Mouse (Mus musculus): Measurements from ENCODE around the gene Ccdc96. TPM values are rescaled to one million over a fixed set of nuclear protein-coding genes. Genes with fewer than 3 reads are reported as not detected.

Ccdc96 gene
- total RNA-seq, 2 experiments from 2014 or later = 0.91 to 1.3 TPM

DNA sequence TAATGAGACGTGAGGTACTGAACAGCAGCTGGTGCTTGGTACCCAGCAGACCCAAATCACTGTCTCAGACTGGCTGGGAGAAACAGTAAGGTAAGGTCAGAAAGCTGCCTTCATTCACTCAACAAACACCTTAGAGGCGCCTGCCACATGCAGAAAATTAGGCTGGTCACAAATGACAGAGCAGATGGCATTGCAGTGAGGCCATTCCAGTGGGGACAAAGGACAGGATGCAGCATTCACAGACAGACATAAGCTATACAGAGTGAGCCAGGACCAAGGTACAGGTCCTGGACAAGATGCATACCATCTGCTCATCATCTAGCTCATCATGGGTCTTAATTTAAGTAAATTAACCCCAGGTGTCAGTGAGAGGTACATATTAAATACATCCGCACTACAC lies 33.2 kb downstream of the Ccdc96 start:
- DNase-seq (ENCODE audit: low spot score in 2 of 2) = no peak
- Histone ChIP-seq H3K4me3 (no peak overlapping the region), H3K27ac (peak overlapping the region; percentile 85)
- TF ChIP-seq CTCF (conservative IDR thresholded peaks at IDR 0.05) = no peak

DNA sequence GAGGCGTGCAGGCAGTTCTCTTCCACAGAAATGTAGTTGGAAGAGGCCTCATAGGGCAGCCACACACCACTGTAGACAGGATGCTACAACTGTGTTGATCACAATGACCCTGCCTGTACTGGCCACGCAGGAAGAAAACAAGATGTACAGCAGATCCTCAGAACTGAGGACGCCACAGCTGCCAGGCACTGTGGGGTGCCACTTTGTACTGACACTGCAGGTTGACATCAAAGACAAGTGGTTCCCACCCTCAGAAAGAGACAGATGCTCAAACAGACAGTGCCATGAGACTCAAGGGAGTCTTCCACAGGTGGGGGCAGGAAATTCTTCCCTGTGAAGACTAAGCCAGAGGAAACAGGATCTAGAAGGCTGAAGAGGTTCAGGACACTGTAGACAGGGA lies 35.4 kb downstream of the Ccdc96 start:
- Histone ChIP-seq H3K27ac (peak overlapping the region; percentile 85; the same call in 1 of the 2 replicates), H3K4me3 (no peak overlapping the region)
- DNase-seq (ENCODE audit: low spot score in 2 of 2) = no peak
- TF ChIP-seq CTCF (conservative IDR thresholded peaks at IDR 0.05) = no peak

DNA sequence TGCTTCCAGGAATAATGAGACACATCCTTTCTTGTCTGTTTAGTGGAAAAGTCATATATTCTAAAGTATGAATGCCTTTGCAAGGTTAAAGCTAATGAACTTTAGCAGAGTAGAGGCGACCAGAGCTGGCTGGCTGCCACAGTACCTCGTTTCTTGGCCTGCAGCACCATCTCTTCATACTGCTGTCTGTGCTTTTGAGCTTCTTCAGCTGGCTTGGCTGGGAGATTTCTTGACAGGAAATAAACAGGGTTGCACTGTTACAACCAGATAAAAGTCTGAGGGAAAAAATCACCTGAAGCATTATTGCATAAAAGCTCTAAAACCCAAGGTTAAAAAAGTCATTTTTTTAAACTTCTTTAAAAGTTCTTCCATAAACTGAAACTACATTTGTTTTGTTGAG lies 38.4 kb downstream of the Ccdc96 start:
- peak overlapping the region; percentile 40; the same call in 1 of the 2 replicates for H3K27ac ChIP-seq
- TF ChIP-seq CTCF (conservative IDR thresholded peaks at IDR 0.05) = no peak
- H3K4me3 ChIP-seq = no peak overlapping the region
- no peak for DNase-seq (ENCODE audit: low spot score in 2 of 2)

DNA sequence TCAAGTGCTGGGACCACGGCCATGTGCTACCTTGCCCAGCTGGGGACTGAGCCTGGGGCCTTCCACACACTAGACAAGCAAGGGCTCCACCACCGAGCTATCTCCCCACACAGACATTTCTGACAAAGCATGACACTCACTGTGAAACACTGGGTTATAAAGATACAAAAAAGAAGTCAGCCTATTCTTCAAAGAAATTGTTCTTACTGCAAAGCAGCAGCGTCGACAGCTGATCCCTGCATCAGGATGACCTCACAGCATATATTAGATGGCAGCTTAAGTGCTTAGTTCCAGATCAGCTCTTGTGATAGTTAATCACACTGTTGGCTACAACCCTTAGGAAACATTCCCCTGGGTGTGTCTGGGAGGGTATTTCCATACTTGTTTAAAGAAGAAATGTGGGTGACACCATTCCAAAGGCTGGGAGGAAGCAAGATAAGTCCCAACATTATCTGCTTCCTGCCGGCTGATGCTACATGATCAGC lies 38.9 kb downstream of the Ccdc96 start:
- no peak overlapping the region for H3K4me3 ChIP-seq
- H3K27ac ChIP-seq = peak overlapping the region; percentile 40; the same call in 1 of the 2 replicates
- DNase-seq (ENCODE audit: low spot score in 2 of 2) = no peak
- TF ChIP-seq CTCF (conservative IDR thresholded peaks at IDR 0.05) = no peak

DNA sequence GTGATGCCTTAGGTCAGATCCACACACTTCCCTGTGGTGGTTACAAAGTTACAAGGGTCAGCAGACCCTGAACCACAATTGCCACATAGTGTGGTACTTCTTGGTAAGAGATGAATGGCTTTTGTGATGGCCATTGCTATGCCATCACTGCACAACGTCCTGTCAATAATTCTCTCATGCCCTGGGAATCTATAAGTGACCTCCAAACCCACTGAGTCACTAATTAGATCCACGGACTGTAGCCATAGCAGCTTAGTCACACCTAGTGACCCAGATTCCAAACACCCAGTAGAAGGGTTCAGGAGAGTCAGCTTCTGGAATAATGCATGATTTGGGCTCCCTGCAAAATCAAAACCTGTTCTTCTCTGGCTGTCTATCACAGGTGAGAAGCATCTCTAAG lies 40.8 kb downstream of the Ccdc96 start:
- H3K27ac ChIP-seq = peak overlapping the region; percentile 77; the same call in 1 of the 2 replicates
- TF ChIP-seq CTCF (conservative IDR thresholded peaks at IDR 0.05) = no peak
- no peak overlapping the region for H3K4me3 ChIP-seq
- no peak for DNase-seq (ENCODE audit: low spot score in 2 of 2)

DNA sequence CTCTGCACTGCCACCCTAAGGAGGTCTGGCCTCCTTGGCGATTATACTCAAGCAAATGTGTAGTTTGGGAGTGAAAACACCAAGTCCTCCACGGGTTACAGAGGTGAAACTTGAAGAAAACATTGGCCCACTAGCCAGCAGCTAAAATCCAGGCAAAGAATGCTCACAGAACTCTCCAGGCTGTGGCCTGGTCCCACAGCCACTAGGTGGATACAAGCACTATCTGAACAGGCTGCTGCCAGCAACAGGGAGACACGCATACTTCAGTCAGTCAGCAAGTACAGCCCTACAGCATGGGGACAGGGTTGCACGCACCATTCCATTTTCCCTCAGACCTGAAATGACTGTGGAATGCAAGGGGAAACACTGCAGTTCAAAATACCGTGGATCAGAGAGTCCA lies 41.9 kb downstream of the Ccdc96 start:
- H3K27ac ChIP-seq = peak overlapping the region; percentile 77
- H3K4me3 ChIP-seq = no peak overlapping the region
- peak; percentile 73 for TF ChIP-seq CTCF (conservative IDR thresholded peaks at IDR 0.05)
- DNase-seq (ENCODE audit: low spot score in 2 of 2) = no peak

DNA sequence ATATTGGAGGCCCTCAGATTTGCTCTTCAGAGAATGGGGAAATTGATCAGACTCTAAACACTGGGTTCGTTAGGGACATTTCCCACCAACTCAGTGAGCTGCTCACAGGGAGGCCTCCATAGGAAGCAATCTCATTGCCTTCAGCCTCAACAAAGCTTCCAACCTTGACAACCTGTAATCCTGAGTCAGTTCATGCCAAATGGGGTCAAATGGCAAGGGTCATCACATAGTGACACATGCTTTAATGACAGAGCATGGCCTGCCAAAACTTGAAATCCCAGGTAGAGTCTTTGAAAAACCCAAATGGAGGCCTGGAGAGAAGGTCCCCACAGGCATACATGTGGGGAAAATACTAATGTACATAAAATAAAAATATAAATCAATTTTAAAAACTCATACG lies 42.5 kb downstream of the Ccdc96 start:
- no peak overlapping the region for H3K4me3 ChIP-seq
- no peak for DNase-seq (ENCODE audit: low spot score in 2 of 2)
- peak overlapping the region; percentile 77 for H3K27ac ChIP-seq
- no peak for TF ChIP-seq CTCF (conservative IDR thresholded peaks at IDR 0.05)

DNA sequence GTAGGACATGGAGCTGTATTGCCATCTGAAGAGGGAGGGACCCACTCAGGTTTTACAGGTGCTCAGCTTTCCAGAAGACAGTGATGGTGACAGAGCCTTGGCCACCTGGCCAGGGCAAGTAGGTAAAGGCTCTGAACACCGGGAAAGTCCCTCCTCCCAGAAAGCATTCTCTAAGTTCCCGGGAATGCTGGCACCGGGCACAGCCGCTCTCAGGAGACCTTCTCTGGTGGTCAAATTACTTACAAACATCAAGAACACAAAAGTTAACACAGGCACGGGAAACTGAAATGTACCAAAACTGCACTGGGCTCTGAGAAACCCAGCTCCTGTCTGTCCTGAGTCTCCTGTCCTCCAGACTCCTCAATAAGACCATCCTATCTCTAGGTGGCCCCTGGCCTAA lies 45.3 kb downstream of the Ccdc96 start:
- DNase-seq (ENCODE audit: low spot score in 2 of 2) = no peak
- peak overlapping the region; percentile 57 for H3K4me3 ChIP-seq
- no peak for TF ChIP-seq CTCF (conservative IDR thresholded peaks at IDR 0.05)
- H3K27ac ChIP-seq = peak overlapping the region; percentile 97

DNA sequence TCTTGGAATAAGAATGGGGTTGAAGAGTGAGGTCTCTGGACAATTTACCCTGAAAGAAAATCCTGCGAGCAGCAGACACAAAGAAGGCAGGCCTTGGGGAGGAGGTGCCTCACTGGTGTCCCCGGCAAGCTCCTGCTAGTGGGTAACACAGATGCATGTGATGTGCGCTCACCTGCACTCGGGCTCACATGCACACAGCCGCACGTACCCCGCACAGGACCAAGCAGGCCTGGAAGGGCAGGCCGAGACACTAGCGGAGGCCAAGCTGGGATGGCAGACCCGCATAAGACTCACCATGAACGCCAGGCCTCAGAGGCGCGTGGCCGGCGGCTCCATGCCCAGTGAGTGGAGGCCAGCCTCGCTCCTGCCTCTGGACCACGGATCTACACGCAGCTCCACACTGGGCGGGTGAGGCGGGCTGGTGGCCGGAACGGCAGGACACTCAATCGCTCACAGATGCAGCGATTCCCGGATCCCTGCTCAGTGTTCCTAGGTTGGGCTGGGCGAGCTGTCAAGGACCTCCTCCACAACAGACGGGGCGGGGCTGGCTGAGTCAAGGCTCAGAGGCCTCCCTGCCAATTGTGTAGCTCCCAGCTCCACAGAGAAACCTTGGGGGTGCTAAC lies 45.9 kb downstream of the Ccdc96 start:
- no peak for TF ChIP-seq CTCF (conservative IDR thresholded peaks at IDR 0.05)
- Histone ChIP-seq H3K27ac (peak overlapping the region; percentile 97), H3K4me3 (peak overlapping the region; percentile 57)
- DNase-seq (ENCODE audit: low spot score in 2 of 2) = peak; percentile 93 to 96

DNA sequence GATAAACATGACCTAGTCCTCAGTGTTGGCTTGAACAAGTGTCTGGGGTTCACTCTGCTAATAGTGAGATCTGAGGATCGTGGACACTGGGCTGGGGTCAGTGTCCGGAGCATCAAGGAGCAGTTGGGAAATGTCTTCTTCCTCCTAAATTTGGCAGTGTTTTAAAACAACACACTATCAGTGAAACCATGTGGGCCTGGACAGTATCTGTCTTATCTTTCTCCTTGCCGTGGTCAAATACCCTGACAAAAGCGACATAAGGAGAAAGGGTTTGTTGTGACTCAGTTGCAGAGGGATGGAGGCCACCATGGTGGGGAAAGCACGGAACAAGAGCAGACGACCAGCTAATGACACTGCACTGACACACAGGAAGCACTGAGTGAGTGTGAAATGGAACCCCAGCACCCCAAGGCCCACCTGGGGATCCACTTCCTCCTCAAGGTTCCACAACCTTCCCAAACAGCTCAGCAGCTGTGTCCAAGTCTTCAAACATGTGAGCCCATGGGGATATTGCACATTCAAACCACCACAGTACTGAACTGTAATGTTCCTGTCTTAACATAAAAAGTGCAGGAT lies 50.2 kb downstream of the Ccdc96 start:
- no peak for TF ChIP-seq CTCF (conservative IDR thresholded peaks at IDR 0.05)
- Histone ChIP-seq H3K4me3 (no peak overlapping the region), H3K27ac (no peak overlapping the region)
- no peak for DNase-seq (ENCODE audit: low spot score in 2 of 2)

DNA sequence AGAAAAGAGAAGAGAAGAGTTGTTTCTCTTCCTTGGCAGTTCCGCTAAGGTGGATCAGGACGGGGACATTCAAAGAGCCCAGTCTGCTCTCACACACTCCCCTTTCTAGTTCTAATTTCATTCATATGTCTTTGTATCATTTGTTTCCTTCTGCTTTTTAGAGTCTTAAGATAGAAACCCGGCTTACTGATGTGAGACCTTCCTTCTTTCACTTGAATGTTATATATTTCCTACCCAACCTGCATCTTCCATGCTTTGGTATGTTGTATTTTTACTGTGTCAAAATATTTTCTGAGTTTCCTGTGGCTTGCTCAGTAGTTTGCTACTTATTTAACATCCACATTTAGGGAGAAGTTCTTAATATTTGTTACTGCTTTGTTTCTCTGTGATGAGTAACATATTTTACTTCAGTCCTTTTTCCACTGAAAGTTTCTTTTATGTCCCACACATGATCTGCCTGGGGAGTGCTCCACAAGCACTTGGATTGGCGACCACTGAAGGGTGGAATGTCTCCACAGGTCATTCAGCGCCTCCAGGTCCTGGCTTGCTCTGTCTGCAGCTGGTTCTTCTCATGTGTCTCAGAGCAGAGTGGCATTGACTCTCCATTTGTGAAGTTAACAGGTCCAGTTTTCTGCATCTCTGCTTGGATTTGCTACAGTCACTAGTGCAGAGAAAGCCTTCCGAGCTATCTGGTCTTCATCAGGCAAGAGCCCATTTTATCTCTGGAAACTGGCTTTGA lies 51.2 kb downstream of the Ccdc96 start:
- Histone ChIP-seq H3K4me3 (no peak overlapping the region), H3K27ac (no peak overlapping the region)
- TF ChIP-seq CTCF (conservative IDR thresholded peaks at IDR 0.05) = no peak
- DNase-seq (ENCODE audit: low spot score in 2 of 2) = no peak

DNA sequence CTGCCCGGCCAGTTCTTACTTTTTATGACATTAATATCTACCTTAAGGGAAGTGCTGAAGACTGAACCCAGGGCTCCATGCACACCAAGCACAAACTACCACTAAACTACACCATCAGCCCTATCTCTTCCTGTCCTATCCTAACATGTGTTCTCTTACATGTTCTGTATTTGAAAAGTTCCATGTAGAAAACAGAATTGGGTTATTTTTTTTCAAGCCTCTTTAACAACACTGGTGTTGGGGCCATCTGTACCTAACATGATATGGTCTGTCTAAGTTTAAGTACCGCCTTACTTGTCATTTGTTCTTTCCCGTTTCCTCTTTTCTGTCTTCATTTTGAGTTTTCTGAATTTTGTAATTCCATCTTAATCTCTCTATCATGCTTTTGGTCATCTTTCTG lies 52.0 kb downstream of the Ccdc96 start:
- DNase-seq (ENCODE audit: low spot score in 2 of 2) = no peak
- no peak overlapping the region for H3K27ac ChIP-seq
- H3K4me3 ChIP-seq = no peak overlapping the region
- TF ChIP-seq CTCF (conservative IDR thresholded peaks at IDR 0.05) = no peak

Other genes starting within 250 kb of the Ccdc96 start
- gene Sorcs2, start 86.4 kb upstream of the Ccdc96 start, total RNA-seq (2021) = 10 to 100 TPM; 49.2 to 54.8 TPM
- 10 to 100 TPM; 24.0 to 24.5 TPM for gene Grpel1, start 19.6 kb upstream of the Ccdc96 start, total RNA-seq (2021)
- gene Tada2b, start 303 bp upstream of the Ccdc96 start, total RNA-seq (2021) = 10 to 100 TPM; 36.9 to 37.2 TPM
- gene Tbc1d14, start 108.7 kb downstream of the Ccdc96 start, total RNA-seq (2021) = 100 to 1,000 TPM; 101 to 105 TPM
- 100 to 1,000 TPM; 100 to 103 TPM for gene D5Ertd579e, start 211.4 kb downstream of the Ccdc96 start, total RNA-seq (2021)